Mouse (Mus musculus) spleen, adult 2 months (tissue): ENCODE measurements around the gene Lama4. TPM values are rescaled to one million over a fixed set of nuclear protein-coding genes. Genes with fewer than 3 reads are reported as not detected.

Experiments
- DNase-seq, 2 experiments: peaks; one replicate each; pipeline versions ENCODE4 v3.0.0 to v3.0.0-alpha.2; 2012 to 2021; ENCODE audit warnings: low spot score in 2 of 2, low read depth in 1 of 2
- H3K27ac ChIP-seq: fragments of 200-500 bp; 2 replicates; pipeline ENCODE4 v1.5.1; 2012; ENCODE audit warnings: low read length, inconsistent platforms; ENCODE audit not compliant: insufficient read depth
- H3K27me3 ChIP-seq: fragments of 200-500 bp; 2 replicates; pipeline ENCODE4 v1.6.1; 2012; ENCODE audit warnings: mild to moderate bottlenecking, moderate library complexity, low read length, inconsistent platforms; ENCODE audit not compliant: control insufficient read depth, insufficient read depth
- H3K36me3 ChIP-seq: fragments of 200-500 bp; 2 replicates; pipeline ENCODE4 v1.6.1; 2012; ENCODE audit warnings: mild to moderate bottlenecking, low read length, inconsistent platforms; ENCODE audit not compliant: control insufficient read depth, insufficient read depth
- H3K4me1 ChIP-seq: fragments of 200-500 bp; 2 replicates; pipeline ENCODE4 v1.6.1; 2011; ENCODE audit warnings: inconsistent platforms; ENCODE audit not compliant: control insufficient read depth, insufficient read depth, insufficient read length
- H3K4me3 ChIP-seq: fragments of 200-500 bp; 2 replicates; pipeline ENCODE4 v1.5.1; 2011; ENCODE audit warnings: mild to moderate bottlenecking, inconsistent platforms; ENCODE audit not compliant: insufficient read depth, insufficient read length; ENCODE audit errors: extremely low read depth
- CTCF ChIP-seq: fragments of 200-500 bp; IDR thresholded peaks from 2 replicates; pipeline ENCODE4 v1.5.1; 2011; ENCODE audit warnings: mild to moderate bottlenecking, inconsistent platforms; ENCODE audit not compliant: insufficient read depth, insufficient read length, insufficient replicate concordance; ENCODE audit errors: extremely low read depth
- POLR2A ChIP-seq: fragments of 200-500 bp; IDR thresholded peaks from 2 replicates; pipeline ENCODE4 v1.6.1; 2011; ENCODE audit warnings: low read depth, low read length, inconsistent platforms
- WGBS: fragments of 180-500 bp; shearing (Covaris S2); methylation state at CpG from one replicate; pipeline ENCODE4 v1.1.7; 2018; 5-methylcytosine and 5-hydroxymethylcytosine counted together
- polyA plus RNA-seq: library from polyadenylated mRNA; depleted of rRNA; stranded (reverse); fragments of >200 nt; gene quantifications from 2 replicates; pipeline ENCODE4 v1.2.3, GENCODE M21; 2012

Lama4 gene
- polyA plus RNA-seq, 1 experiment, result 1.7 TPM

- no peak for DNase-seq
- Histone ChIP-seq H3K27me3 (no peaks in the 10 kb centered on the region), H3K27ac (no peak overlapping the region), H3K4me3 (no peak overlapping the region), H3K4me1 (no peaks in the 10 kb centered on the region), H3K36me3 (no peaks in the 10 kb centered on the region)
- TF ChIP-seq CTCF (no peak), POLR2A (no peak)
- WGBS, result 70% methylated on average over 2 of the region's 2 CpGs
Observed at GRCm38 (mm10) chr10:38993632-38994424, 28.5 kb downstream of the Lama4 start.

DNA sequence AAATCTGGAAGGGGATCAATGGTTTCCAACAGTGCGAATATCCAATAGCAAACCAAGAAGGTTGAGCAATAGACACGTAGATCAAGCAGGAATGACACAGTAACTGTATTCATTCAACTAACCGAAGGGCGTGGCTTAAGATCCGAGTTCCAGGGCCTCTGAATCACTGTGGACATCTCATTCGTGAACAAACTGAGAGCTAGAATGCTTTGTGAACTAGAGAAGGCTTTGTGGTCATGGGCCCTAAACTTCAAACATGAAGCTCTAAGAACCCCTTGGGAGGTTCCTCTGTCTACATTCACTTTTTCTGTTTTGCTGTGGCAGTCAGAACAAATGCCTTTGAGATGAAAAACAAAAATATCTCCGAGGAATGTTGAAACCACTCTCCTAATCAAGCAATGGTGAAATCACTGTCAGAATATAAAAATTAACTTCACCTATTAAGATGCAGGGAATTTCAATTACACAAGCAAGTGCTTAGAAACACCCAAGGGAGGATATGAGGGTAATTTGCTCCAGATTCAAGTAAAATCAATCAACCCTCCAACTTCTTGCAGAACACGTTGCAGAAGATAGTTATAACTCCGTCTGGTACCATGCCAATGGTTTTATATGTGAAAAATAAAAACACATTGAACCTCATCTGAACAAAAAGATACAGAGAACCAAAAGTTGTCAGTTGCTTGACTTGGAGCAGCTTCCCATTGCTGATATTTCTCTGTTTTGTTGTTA, 29.6 kb downstream of the Lama4 start:
- H3K27me3 ChIP-seq, result no peaks in the 10 kb centered on the region
- H3K36me3 ChIP-seq, result no peaks in the 10 kb centered on the region
- 77% methylated on average over 9 of the region's 9 CpGs for WGBS
- no peak for TF ChIP-seq CTCF
- TF ChIP-seq POLR2A, result no peak
- no peak for DNase-seq
- H3K27ac ChIP-seq, result no peak overlapping the region
- no peaks in the 10 kb centered on the region for H3K4me1 ChIP-seq
- no peak overlapping the region for H3K4me3 ChIP-seq

GRCm38 (mm10) chr10:38995896-38996295, 30.6 kb downstream of the Lama4 start:
- Histone ChIP-seq H3K4me3 (no peak overlapping the region), H3K27ac (no peak overlapping the region), H3K36me3 (no peaks in the 10 kb centered on the region), H3K27me3 (no peaks in the 10 kb centered on the region), H3K4me1 (no peaks in the 10 kb centered on the region)
- TF ChIP-seq POLR2A (no peak), CTCF (no peak)
- WGBS, result 83% methylated on average over 2 of the region's 2 CpGs
- DNase-seq, result no peak

DNA sequence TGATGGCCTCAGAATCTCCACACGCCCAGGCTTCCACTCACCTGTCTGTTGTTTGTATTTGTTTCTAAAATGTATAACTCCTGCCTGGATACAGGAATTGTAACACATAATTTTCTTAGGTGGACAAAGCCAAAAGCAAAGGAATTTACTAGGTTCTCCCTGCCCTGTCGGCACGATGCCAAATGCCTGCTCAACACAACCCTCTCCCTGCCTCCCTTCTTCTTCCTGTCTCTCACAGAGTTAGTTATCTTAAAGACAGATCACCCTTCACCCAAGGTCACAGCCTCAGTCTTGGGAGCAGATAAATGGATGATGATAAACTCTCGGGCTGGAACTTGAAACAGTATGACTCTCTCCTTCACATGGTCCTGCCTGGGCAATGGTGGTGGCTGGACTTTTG, 35.6 kb downstream of the Lama4 start:
- Histone ChIP-seq H3K4me1 (no peaks in the 10 kb centered on the region), H3K27me3 (no peaks in the 10 kb centered on the region), H3K36me3 (no peaks in the 10 kb centered on the region), H3K27ac (no peak overlapping the region), H3K4me3 (no peak overlapping the region)
- 77% methylated on average over 4 of the region's 4 CpGs for WGBS
- DNase-seq, result no peak
- TF ChIP-seq CTCF (no peak), POLR2A (no peak)

DNA sequence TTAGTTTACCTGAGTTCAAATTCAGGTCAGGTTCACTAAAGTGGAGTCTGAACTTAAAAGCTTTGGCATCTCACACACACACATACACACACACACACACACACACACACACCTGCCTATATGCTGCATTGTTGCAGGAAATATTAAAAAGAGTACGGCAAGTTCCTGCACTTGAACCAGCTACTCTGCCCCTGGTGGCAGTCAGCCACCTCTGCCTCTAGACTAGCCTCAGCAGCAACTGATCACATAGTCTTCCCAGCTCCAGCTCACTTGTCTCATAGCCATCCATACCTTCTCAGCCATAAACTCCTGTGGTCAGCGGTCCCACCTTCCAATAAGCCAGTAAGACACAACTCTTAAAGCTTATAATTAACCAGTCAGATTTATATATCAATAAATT, 37.2 kb downstream of the Lama4 start:
- WGBS, result 77% methylated on average over 2 of the region's 2 CpGs
- no peak for DNase-seq
- Histone ChIP-seq H3K4me1 (no peaks in the 10 kb centered on the region), H3K27ac (no peak overlapping the region), H3K4me3 (no peak overlapping the region), H3K36me3 (no peaks in the 10 kb centered on the region), H3K27me3 (no peaks in the 10 kb centered on the region)
- TF ChIP-seq POLR2A (no peak), CTCF (no peak)

GRCm38 (mm10) chr10:39003520-39003919, 38.2 kb downstream of the Lama4 start:
- Histone ChIP-seq H3K27me3 (no peaks in the 10 kb centered on the region), H3K36me3 (no peaks in the 10 kb centered on the region), H3K4me3 (no peak overlapping the region), H3K27ac (no peak overlapping the region), H3K4me1 (no peaks in the 10 kb centered on the region)
- DNase-seq, result no peak
- TF ChIP-seq POLR2A (no peak), CTCF (no peak)

- no peak for DNase-seq
- WGBS, result 60% methylated on average over 8 of the region's 8 CpGs
- no peak for TF ChIP-seq CTCF
- no peak for TF ChIP-seq POLR2A
- no peaks in the 10 kb centered on the region for H3K27me3 ChIP-seq
- no peak overlapping the region for H3K27ac ChIP-seq
- no peaks in the 10 kb centered on the region for H3K36me3 ChIP-seq
- H3K4me1 ChIP-seq, result no peaks in the 10 kb centered on the region
- H3K4me3 ChIP-seq, result no peak overlapping the region
Observed at GRCm38 (mm10) chr10:39005494-39005893, 40.2 kb downstream of the Lama4 start.
